Mouse (Mus musculus) midbrain, embryonic 13.5 days (tissue): ENCODE measurements at regions not wholly inside any gene's neighbourhood (a gene's known extent, or its start where the extent isn't known, plus 50 kb on each side); places are given as distances from the start of the nearest gene placed in this dataset.

Source experiments
- ATAC-seq: fragments of 200-750 bp; cut with Nextera tagmentation; 2 replicates; pipeline ENCODE4 v1.8.0; 2017; ENCODE audit warnings: mild to moderate bottlenecking, moderate TSS enrichment, moderate library complexity
- H3K27ac ChIP-seq: fragments of 300-500 bp; sonication (generic); 2 replicates; pipeline ENCODE4 v1.5.1; 2015; ENCODE audit warnings: inconsistent platforms, mild to moderate bottlenecking, moderate library complexity
- H3K27me3 ChIP-seq: fragments of 300-500 bp; sonication (generic); 2 replicates; pipeline ENCODE4 v1.6.1; 2015; ENCODE audit warnings: mild to moderate bottlenecking, inconsistent platforms
- H3K36me3 ChIP-seq: fragments of 300-500 bp; sonication (generic); 2 replicates; pipeline ENCODE4 v1.6.1; 2015; ENCODE audit warnings: mild to moderate bottlenecking, inconsistent platforms
- H3K4me1 ChIP-seq: fragments of 300-500 bp; sonication (generic); replicated peaks from 2 replicates; pipeline ENCODE4 v1.6.1; 2015; ENCODE audit warnings: inconsistent platforms
- H3K4me2 ChIP-seq: fragments of 300-500 bp; sonication (generic); replicated peaks from 2 replicates; pipeline ENCODE4 v1.6.1; 2015; ENCODE audit warnings: moderate library complexity, mild to moderate bottlenecking, inconsistent platforms
- H3K4me3 ChIP-seq: fragments of 300-500 bp; sonication (generic); replicated peaks from 2 replicates; pipeline ENCODE4 v1.5.1; 2015; ENCODE audit warnings: mild to moderate bottlenecking, inconsistent platforms
- H3K9ac ChIP-seq: fragments of 300-500 bp; sonication (generic); replicated peaks from 2 replicates; pipeline ENCODE4 v1.6.1; 2015; ENCODE audit warnings: mild to moderate bottlenecking, inconsistent platforms
- H3K9me3 ChIP-seq: fragments of 300-500 bp; sonication (generic); 2 replicates; pipeline ENCODE4 v1.6.1; 2016; ENCODE audit warnings: mild to moderate bottlenecking, inconsistent platforms
- WGBS: fragments of 180-500 bp; shearing (Covaris S2); methylation state at CpG from one replicate; pipeline ENCODE4 v1.1.7; 2015; 5-methylcytosine and 5-hydroxymethylcytosine counted together

- H3K9ac ChIP-seq = no peak overlapping the region
- no peak for ATAC-seq
- H3K4me3 ChIP-seq = no peak overlapping the region
- 76% methylated on average over 1 of the region's 1 CpGs for WGBS
- no peaks in the 10 kb centered on the region for H3K9me3 ChIP-seq
- H3K27me3 ChIP-seq = no peaks in the 10 kb centered on the region
- no peaks in the 10 kb centered on the region for H3K36me3 ChIP-seq
- no peak overlapping the region for H3K4me2 ChIP-seq
- no peaks in the 10 kb centered on the region for H3K4me1 ChIP-seq
- no peak overlapping the region for H3K27ac ChIP-seq
Measured at GRCm38 (mm10) chr4:25488479-25489069, 207.0 kb upstream of the Ufl1 start.

GRCm38 (mm10) chr4:25483621-25483933 is 202.0 kb upstream of the Ufl1 start:
- Histone ChIP-seq H3K36me3 (no peaks in the 10 kb centered on the region), H3K27me3 (no peaks in the 10 kb centered on the region), H3K9ac (no peak overlapping the region), H3K27ac (no peak overlapping the region), H3K4me1 (no peaks in the 10 kb centered on the region), H3K4me3 (no peak overlapping the region), H3K9me3 (no peaks in the 10 kb centered on the region; the same call in 1 of the 2 replicates), H3K4me2 (no peak overlapping the region)
- 7% methylated on average over 1 of the region's 1 CpGs for WGBS
- no peak for ATAC-seq

GRCm38 (mm10) chr4:25482933-25483620 is 201.5 kb upstream of the Ufl1 start:
- no peak overlapping the region for H3K9ac ChIP-seq
- no peaks in the 10 kb centered on the region for H3K36me3 ChIP-seq
- 44% methylated on average over 6 of the region's 6 CpGs for WGBS
- no peaks in the 10 kb centered on the region for H3K4me1 ChIP-seq
- H3K4me2 ChIP-seq = no peak overlapping the region
- H3K27me3 ChIP-seq = no peaks in the 10 kb centered on the region
- H3K4me3 ChIP-seq = no peak overlapping the region
- ATAC-seq = no peak
- H3K9me3 ChIP-seq = no peaks in the 10 kb centered on the region; the same call in 1 of the 2 replicates
- H3K27ac ChIP-seq = no peak overlapping the region

- Histone ChIP-seq H3K27ac (no peak overlapping the region), H3K4me1 (no peaks in the 10 kb centered on the region), H3K4me2 (no peak overlapping the region), H3K9me3 (no peaks in the 10 kb centered on the region), H3K27me3 (no peaks in the 10 kb centered on the region), H3K4me3 (no peak overlapping the region), H3K9ac (no peak overlapping the region), H3K36me3 (no peaks in the 10 kb centered on the region)
- no peak for ATAC-seq
Measured at GRCm38 (mm10) chr4:25473026-25473425, 191.4 kb upstream of the Ufl1 start.

GRCm38 (mm10) chr4:25466490-25466889 is 184.9 kb upstream of the Ufl1 start:
- Histone ChIP-seq H3K36me3 (no peaks in the 10 kb centered on the region), H3K9me3 (no peaks in the 10 kb centered on the region), H3K4me1 (no peaks in the 10 kb centered on the region), H3K4me2 (no peak overlapping the region), H3K9ac (no peak overlapping the region), H3K27ac (no peak overlapping the region), H3K27me3 (no peaks in the 10 kb centered on the region), H3K4me3 (no peak overlapping the region)
- ATAC-seq = no peak
- WGBS = 91% methylated on average over 3 of the region's 3 CpGs

- Histone ChIP-seq H3K4me1 (no peaks in the 10 kb centered on the region), H3K9ac (no peak overlapping the region), H3K27ac (no peak overlapping the region), H3K4me2 (no peak overlapping the region), H3K9me3 (no peaks in the 10 kb centered on the region), H3K36me3 (no peaks in the 10 kb centered on the region), H3K4me3 (no peak overlapping the region), H3K27me3 (no peaks in the 10 kb centered on the region)
- WGBS = 63% methylated on average over 1 of the region's 1 CpGs
- no peak for ATAC-seq
Measured at GRCm38 (mm10) chr4:25464792-25465590, 183.4 kb upstream of the Ufl1 start.

DNA sequence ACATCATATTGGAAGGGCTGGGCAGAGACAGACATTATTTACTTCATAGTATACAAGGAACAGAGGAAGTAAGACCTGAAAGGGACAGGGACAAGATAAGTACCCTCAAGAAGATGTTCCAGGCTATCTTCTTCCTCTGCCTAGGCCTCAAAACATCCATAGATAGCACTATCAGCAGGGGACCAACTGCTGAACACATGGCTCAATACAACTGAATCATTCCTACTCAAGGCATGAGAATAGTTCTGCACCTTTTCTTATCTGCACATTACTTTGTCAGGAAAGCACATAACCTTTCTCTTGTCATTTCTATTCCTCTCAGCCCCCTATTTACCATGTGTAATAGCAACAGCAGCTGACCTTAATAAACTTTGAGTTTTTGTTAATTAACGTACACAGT is 182.4 kb upstream of the Ufl1 start:
- Histone ChIP-seq H3K36me3 (no peaks in the 10 kb centered on the region), H3K4me2 (no peak overlapping the region), H3K27ac (no peak overlapping the region), H3K9me3 (no peaks in the 10 kb centered on the region), H3K9ac (no peak overlapping the region), H3K27me3 (no peaks in the 10 kb centered on the region), H3K4me1 (no peaks in the 10 kb centered on the region), H3K4me3 (no peak overlapping the region)
- ATAC-seq = no peak
- 79% methylated on average over 1 of the region's 1 CpGs for WGBS

GRCm38 (mm10) chr4:25460127-25460526 is 178.5 kb upstream of the Ufl1 start:
- Histone ChIP-seq H3K4me1 (no peaks in the 10 kb centered on the region), H3K27ac (no peak overlapping the region), H3K36me3 (no peaks in the 10 kb centered on the region), H3K9ac (no peak overlapping the region), H3K27me3 (no peaks in the 10 kb centered on the region), H3K4me2 (no peak overlapping the region), H3K4me3 (no peak overlapping the region), H3K9me3 (no peaks in the 10 kb centered on the region)
- 97% methylated on average over 1 of the region's 1 CpGs for WGBS
- ATAC-seq = no peak

DNA sequence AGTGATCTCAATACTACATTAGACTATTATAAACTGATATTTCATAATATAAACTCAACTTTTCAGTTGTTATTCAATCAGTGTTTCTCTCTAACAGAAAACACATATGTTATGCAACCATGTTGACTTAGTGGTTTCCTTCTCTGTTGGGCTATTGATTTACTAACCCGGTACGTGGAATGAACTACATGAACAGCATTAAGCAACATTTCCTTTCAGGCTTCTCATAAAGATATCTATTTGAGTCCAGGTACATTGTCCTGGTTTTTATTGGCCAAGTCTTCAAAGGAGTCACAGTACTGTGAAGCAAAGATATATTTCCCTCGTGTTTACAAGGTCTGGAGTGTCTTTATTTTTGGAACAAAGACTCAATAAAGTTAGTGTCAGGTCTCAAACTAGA is 173.1 kb upstream of the Ufl1 start:
- H3K27me3 ChIP-seq = no peaks in the 10 kb centered on the region
- no peak for ATAC-seq
- H3K9me3 ChIP-seq = no peaks in the 10 kb centered on the region
- H3K27ac ChIP-seq = no peak overlapping the region
- H3K9ac ChIP-seq = no peak overlapping the region
- no peak overlapping the region for H3K4me3 ChIP-seq
- 88% methylated on average over 3 of the region's 3 CpGs for WGBS
- H3K4me1 ChIP-seq = no peaks in the 10 kb centered on the region
- no peak overlapping the region for H3K4me2 ChIP-seq
- H3K36me3 ChIP-seq = no peaks in the 10 kb centered on the region

DNA sequence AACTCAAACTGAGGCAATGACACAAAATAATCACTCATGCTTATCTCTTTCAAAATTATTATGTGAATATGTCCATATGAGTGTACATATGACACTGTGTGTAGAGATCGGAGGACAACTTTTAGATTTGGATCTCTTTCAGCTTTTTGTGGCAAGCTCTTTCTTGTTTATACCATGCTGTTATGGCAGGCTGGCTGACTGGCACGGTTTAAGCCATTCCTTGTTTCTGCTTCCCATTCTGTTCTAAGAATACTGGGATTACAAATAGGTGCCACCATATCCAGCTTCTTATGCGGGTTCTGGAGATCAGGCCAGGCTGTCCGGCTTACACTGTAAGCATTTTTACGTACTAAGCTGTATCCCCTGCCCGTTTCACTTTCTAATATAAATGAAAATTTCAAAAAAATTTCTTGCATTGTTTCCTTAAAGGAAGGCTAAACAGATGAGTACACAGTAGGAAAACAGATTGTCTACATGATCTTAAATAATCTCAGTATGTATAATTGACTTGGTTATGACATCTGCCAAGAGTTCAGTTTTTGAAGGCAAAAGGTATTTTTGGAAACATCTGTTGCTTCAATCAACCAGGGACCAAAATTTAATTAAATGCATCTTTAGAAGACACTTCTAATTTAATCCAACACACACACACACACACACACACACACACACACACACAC is 171.6 kb upstream of the Ufl1 start:
- H3K9me3 ChIP-seq = no peaks in the 10 kb centered on the region
- H3K4me3 ChIP-seq = no peak overlapping the region
- H3K4me2 ChIP-seq = no peak overlapping the region
- no peak for ATAC-seq
- H3K9ac ChIP-seq = no peak overlapping the region
- no peak overlapping the region for H3K27ac ChIP-seq
- H3K36me3 ChIP-seq = no peaks in the 10 kb centered on the region
- H3K4me1 ChIP-seq = no peaks in the 10 kb centered on the region
- 92% methylated on average over 6 of the region's 6 CpGs for WGBS
- no peaks in the 10 kb centered on the region for H3K27me3 ChIP-seq

- Histone ChIP-seq H3K9ac (no peak overlapping the region), H3K4me3 (no peak overlapping the region), H3K4me1 (no peaks in the 10 kb centered on the region), H3K4me2 (no peak overlapping the region), H3K27me3 (no peaks in the 10 kb centered on the region), H3K36me3 (no peaks in the 10 kb centered on the region), H3K9me3 (no peaks in the 10 kb centered on the region), H3K27ac (no peak overlapping the region)
- WGBS = 77% methylated on average over 6 of the region's 6 CpGs
- ATAC-seq = no peak
Measured at GRCm38 (mm10) chr4:25451865-25452264, 170.2 kb upstream of the Ufl1 start.

DNA sequence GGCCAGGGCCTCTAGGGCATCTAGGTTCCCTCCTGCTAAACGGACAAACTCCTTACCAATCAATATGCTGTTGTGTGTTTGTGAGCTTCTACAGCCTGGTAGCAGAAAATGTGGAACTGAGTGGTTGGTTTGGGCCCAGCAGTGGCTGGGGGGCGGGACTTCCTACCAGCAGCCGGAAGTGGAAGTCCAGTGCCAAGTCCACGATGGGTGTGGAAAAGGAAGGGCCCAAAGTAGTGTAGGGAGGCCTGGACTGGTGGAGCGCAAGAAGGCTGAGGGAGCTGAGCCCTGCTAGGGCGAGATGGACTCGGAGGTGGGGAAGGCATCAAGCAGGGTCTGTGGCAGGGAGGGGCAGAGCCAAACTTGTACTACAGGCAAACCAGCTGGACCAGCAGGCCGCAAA is 150.6 kb upstream of the Ufl1 start:
- H3K9me3 ChIP-seq = no peaks in the 10 kb centered on the region
- ATAC-seq = no peak
- WGBS = 95% methylated on average over 8 of the region's 8 CpGs

More for the DNA sequence above, 150.6 kb upstream of the Ufl1 start:
- Histone ChIP-seq H3K4me1 (no peaks in the 10 kb centered on the region), H3K27me3 (no peaks in the 10 kb centered on the region), H3K36me3 (no peaks in the 10 kb centered on the region), H3K9ac (no peak overlapping the region), H3K4me3 (no peak overlapping the region), H3K27ac (no peak overlapping the region), H3K4me2 (no peak overlapping the region)
